Mouse (Mus musculus) heart, embryonic 14.5 days (tissue): ENCODE results near the gene 1700001C02Rik. TPM values are rescaled to one million over a fixed set of nuclear protein-coding genes. Genes with fewer than 3 reads are reported as not detected.

ENCODE experiments used
- ATAC-seq: fragments of 200-750 bp; cut with Nextera tagmentation; 2 replicates; pipeline ENCODE4 v1.8.0; 2017; ENCODE audit warnings: low read depth, moderate TSS enrichment; ENCODE audit not compliant: insufficient number of reproducible peaks, insufficient read depth, low FRiP score
- H3K27ac ChIP-seq, 2 experiments: fragments of 200-500 bp in 1 of 2; fragments of 300-500 bp in 1 of 2; sonication (generic) in 1 of 2; replicated peaks in 1 of 2; 2 replicates each; pipeline ENCODE4 v1.5.1; 2012 to 2014; ENCODE audit warnings: low read depth in 2 of 2, low read length in 2 of 2, control low read depth in 1 of 2, mild to moderate bottlenecking in 1 of 2, mixed read lengths in 1 of 2; ENCODE audit not compliant: control insufficient read depth in 1 of 2, insufficient read depth in 1 of 2
- H3K27me3 ChIP-seq: fragments of 300-500 bp; sonication (generic); 2 replicates; pipeline ENCODE4 v1.6.1; 2014; ENCODE audit warnings: mild to moderate bottlenecking, low read length, control low read depth; ENCODE audit not compliant: control insufficient read depth, insufficient read depth
- H3K36me3 ChIP-seq: fragments of 300-500 bp; sonication (generic); 2 replicates; pipeline ENCODE4 v1.6.1; 2014; ENCODE audit warnings: mild to moderate bottlenecking, control low read depth, low read length, mixed read lengths; ENCODE audit not compliant: control insufficient read depth, insufficient read depth
- H3K4me1 ChIP-seq, 2 experiments: fragments of 200-500 bp in 1 of 2; fragments of 300-500 bp in 1 of 2; sonication (generic) in 1 of 2; 2 replicates each; pipeline ENCODE4 v1.6.1; 2012 to 2014; ENCODE audit warnings: low read length in 2 of 2, control low read depth in 1 of 2, mixed read lengths in 1 of 2; ENCODE audit not compliant: control insufficient read depth in 2 of 2, insufficient read depth in 2 of 2
- H3K4me2 ChIP-seq: fragments of 300-500 bp; sonication (generic); 2 replicates; pipeline ENCODE4 v1.6.1; 2014; ENCODE audit warnings: mild to moderate bottlenecking, low read length
- H3K4me3 ChIP-seq, 2 experiments: fragments of 200-500 bp in 1 of 2; fragments of 300-500 bp in 1 of 2; sonication (generic) in 1 of 2; 2 replicates each; pipeline ENCODE4 v1.5.1; 2012 to 2014; ENCODE audit warnings: low read length in 2 of 2, mild to moderate bottlenecking in 2 of 2, control low read depth in 1 of 2, low read depth in 1 of 2, moderate library complexity in 1 of 2; ENCODE audit not compliant: control insufficient read depth in 1 of 2, insufficient read depth in 1 of 2
- H3K9ac ChIP-seq: fragments of 300-500 bp; sonication (generic); 2 replicates; pipeline ENCODE4 v1.6.1; 2014; ENCODE audit warnings: mild to moderate bottlenecking, low read length
- H3K9me3 ChIP-seq: fragments of 300-500 bp; sonication (generic); 2 replicates; pipeline ENCODE4 v1.6.1; 2016; ENCODE audit warnings: low read length, control low read depth; ENCODE audit not compliant: control insufficient read depth
- WGBS: fragments of 180-500 bp; shearing (Covaris S2); extraction: QIAGEN DNeasy Blood & Tissue Kit; methylation state at CpG from one replicate; pipeline ENCODE4 v1.1.7; 2014; 5-methylcytosine and 5-hydroxymethylcytosine counted together
- polyA plus RNA-seq: library from polyadenylated mRNA; unstranded; fragments of >200 nt; fragmentation: Nextera tagmentation; extraction: Ambion mirVana; gene quantifications from 2 replicates; pipeline ENCODE4 v1.2.1, GENCODE M21; 2014

1700001C02Rik gene
- polyA plus RNA-seq, 1 experiment from 2014 or later = not detected

GRCm38 (mm10) chr5:30493723-30494122 lies 27.9 kb downstream of the 1700001C02Rik start:
- Histone ChIP-seq H3K4me2 (no peak overlapping the region), H3K9ac (no peak overlapping the region), H3K9me3 (no peaks in the 10 kb centered on the region), H3K36me3 (no peaks in the 10 kb centered on the region), H3K4me1 (peaks cover 2 to 4% of the 10 kb centered on the region in 2 experiments; a peak in 2 of 4 replicates), H3K27ac (no peak overlapping the region), H3K4me3 (no peak overlapping the region), H3K27me3 (no peaks in the 10 kb centered on the region)
- 13% methylated on average over 7 of the region's 7 CpGs for WGBS
- no peak; the same call in 1 of the 2 replicates for ATAC-seq

GRCm38 (mm10) chr5:30494606-30495005 lies 28.8 kb downstream of the 1700001C02Rik start:
- Histone ChIP-seq H3K4me1 (peaks cover 4% of the 10 kb centered on the region in 2 experiments; a peak in 3 of 4 replicates), H3K9me3 (no peaks in the 10 kb centered on the region), H3K27me3 (no peaks in the 10 kb centered on the region), H3K9ac (no peak overlapping the region), H3K4me2 (no peak overlapping the region), H3K27ac (no peak overlapping the region), H3K4me3 (no peak overlapping the region), H3K36me3 (no peaks in the 10 kb centered on the region)
- ATAC-seq = no peak
- WGBS = 77% methylated on average over 7 of the region's 7 CpGs

- H3K36me3 ChIP-seq = no peaks in the 10 kb centered on the region
- H3K27me3 ChIP-seq = no peaks in the 10 kb centered on the region
- H3K9me3 ChIP-seq = no peaks in the 10 kb centered on the region
- H3K4me3 ChIP-seq = no peak overlapping the region
- 76% methylated on average over 2 of the region's 2 CpGs for WGBS
- no peak for ATAC-seq
- no peak overlapping the region for H3K9ac ChIP-seq
- peaks cover 4% of the 10 kb centered on the region in 2 experiments; a peak in 3 of 4 replicates for H3K4me1 ChIP-seq
- H3K4me2 ChIP-seq = no peak overlapping the region
- no peak overlapping the region for H3K27ac ChIP-seq
These were observed 29.4 kb downstream of the 1700001C02Rik start for GRCm38 (mm10) chr5:30495288-30495687.

GRCm38 (mm10) chr5:30496821-30497220 lies 31.0 kb downstream of the 1700001C02Rik start:
- Histone ChIP-seq H3K9ac (no peak overlapping the region), H3K36me3 (no peaks in the 10 kb centered on the region), H3K27me3 (no peaks in the 10 kb centered on the region), H3K4me2 (no peak overlapping the region), H3K27ac (no peak overlapping the region), H3K4me1 (peaks cover 4% of the 10 kb centered on the region in 2 experiments; a peak in 3 of 4 replicates), H3K4me3 (no peak overlapping the region), H3K9me3 (no peaks in the 10 kb centered on the region)
- WGBS = 78% methylated on average over 8 of the region's 8 CpGs
- no peak for ATAC-seq

GRCm38 (mm10) chr5:30497299-30497698 lies 31.5 kb downstream of the 1700001C02Rik start:
- Histone ChIP-seq H3K27me3 (no peaks in the 10 kb centered on the region), H3K4me1 (peaks cover 4% of the 10 kb centered on the region in 2 experiments; a peak in 3 of 4 replicates), H3K4me3 (no peak overlapping the region), H3K9me3 (no peaks in the 10 kb centered on the region), H3K4me2 (no peak overlapping the region), H3K27ac (no peak overlapping the region), H3K9ac (no peak overlapping the region), H3K36me3 (no peaks in the 10 kb centered on the region)
- 68% methylated on average over 7 of the region's 7 CpGs for WGBS
- no peak for ATAC-seq

GRCm38 (mm10) chr5:30513111-30513510 lies 47.3 kb downstream of the 1700001C02Rik start:
- WGBS = 86% methylated on average over 8 of the region's 8 CpGs

GRCm38 (mm10) chr5:30516376-30516775 lies 50.5 kb downstream of the 1700001C02Rik start:
- H3K27me3 ChIP-seq = no peaks in the 10 kb centered on the region
- no peak overlapping the region for H3K4me2 ChIP-seq
- no peaks in the 10 kb centered on the region for H3K36me3 ChIP-seq
- no peaks in the 10 kb centered on the region for H3K9me3 ChIP-seq
- no peak overlapping the region for H3K4me3 ChIP-seq
- H3K9ac ChIP-seq = no peak overlapping the region; the same call in 1 of the 2 replicates
- peaks cover 3 to 9% of the 10 kb centered on the region in 2 experiments; a peak in 1 of 4 replicates for H3K4me1 ChIP-seq
- no peak overlapping the region for H3K27ac ChIP-seq
- ATAC-seq = no peak
- WGBS = 53% methylated on average over 7 of the region's 7 CpGs

More at GRCm38 (mm10) chr5:30513111-30513510, 47.3 kb downstream of the 1700001C02Rik start:
- Histone ChIP-seq H3K27ac (no peak overlapping the region), H3K4me1 (0 out of 4 replicates have a peak, but pooled peaks cover 0 to 2% of the 10 kb centered on the region in 2 experiments), H3K9me3 (no peaks in the 10 kb centered on the region), H3K36me3 (no peaks in the 10 kb centered on the region), H3K27me3 (no peaks in the 10 kb centered on the region), H3K4me3 (no peak overlapping the region), H3K9ac (no peak overlapping the region), H3K4me2 (no peak overlapping the region)
- ATAC-seq = no peak

GRCm38 (mm10) chr5:30518108-30518507 lies 52.3 kb downstream of the 1700001C02Rik start:
- Histone ChIP-seq H3K4me2 (no peak overlapping the region), H3K36me3 (no peaks in the 10 kb centered on the region), H3K27ac (no peak overlapping the region), H3K27me3 (no peaks in the 10 kb centered on the region), H3K9me3 (no peaks in the 10 kb centered on the region), H3K4me1 (peaks cover 3 to 9% of the 10 kb centered on the region in 2 experiments; a peak in 1 of 4 replicates), H3K4me3 (no peak overlapping the region), H3K9ac (no peak overlapping the region)
- WGBS = 66% methylated on average over 5 of the region's 5 CpGs
- no peak for ATAC-seq
